In the genomic region with DNA sequence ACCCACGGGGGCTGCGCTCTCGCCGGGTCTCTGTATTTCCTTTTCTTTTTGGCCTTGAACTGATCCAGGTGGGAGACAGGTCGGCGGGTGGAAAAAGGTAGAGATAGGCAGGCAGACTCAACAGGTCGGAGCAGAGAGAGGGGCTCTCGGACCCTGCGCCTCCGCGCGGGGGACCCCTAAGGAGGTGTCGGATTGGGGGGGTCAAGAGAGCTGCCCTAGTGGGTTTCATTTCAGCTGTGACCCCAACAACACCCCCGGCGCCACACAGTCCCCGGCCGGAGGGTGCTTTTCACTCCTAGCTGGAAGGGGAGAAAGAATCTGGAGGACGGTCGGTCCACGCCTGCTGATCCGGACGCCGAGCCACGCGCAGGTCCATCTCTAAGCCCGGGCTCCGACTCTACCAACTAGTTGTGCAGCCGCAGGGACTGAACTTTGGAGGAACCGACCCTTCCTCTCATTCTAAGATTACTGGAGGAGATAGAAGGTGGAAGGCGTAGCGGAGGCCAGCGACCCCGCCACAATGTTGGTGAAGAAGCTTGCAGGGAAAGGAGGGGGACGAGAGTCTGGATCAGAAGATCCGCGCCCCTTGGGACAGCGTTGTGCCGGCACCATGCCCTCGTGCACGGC, we compare ENCODE assay signal across 7 mouse cellular contexts. TPM values are rescaled to one million over a fixed set of nuclear protein-coding genes. Genes with fewer than 3 reads are reported as not detected.
DNase-seq lines count a peak whose midpoint lies in the region; ATAC-seq and TF ChIP-seq lines count a peak whose summit lies in the region.

No protein-coding gene starts in this region.

- H3K4me2 ChIP-seq in lung, embryonic 14.5 days = peak overlapping the region; percentile 99
- peak overlapping the region; percentile 100 for H3K4me2 ChIP-seq in forebrain, embryonic 14.5 days (ENCODE audit: low read length)
- H3K4me2 ChIP-seq in intestine, postnatal 0 days (replicated peaks; ENCODE audit: low read depth) = peak overlapping the region; percentile 98
- peak overlapping the region; percentile 99 for H3K4me2 ChIP-seq in stomach, postnatal 0 days (replicated peaks; ENCODE audit: low read depth)

- WGBS in lung, embryonic 14.5 days = under 1% methylated on average over 40 of the region's 40 CpGs
- under 1% methylated on average over 40 of the region's 40 CpGs for WGBS in forebrain, embryonic 14.5 days
- WGBS in intestine, postnatal 0 days = 1% methylated on average over 40 of the region's 40 CpGs
- WGBS in stomach, postnatal 0 days = 1% methylated on average over 40 of the region's 40 CpGs

- H3K9ac ChIP-seq in lung, embryonic 14.5 days = peak overlapping the region; percentile 63
- H3K9ac ChIP-seq in forebrain, embryonic 14.5 days (ENCODE audit: low read length) = peak overlapping the region; percentile 65
- 0 out of 2 replicates have a peak overlapping the region, but pooled peaks have one; percentile 41 for H3K9ac ChIP-seq in intestine, postnatal 0 days (ENCODE audit: low read depth, low read length)
- peak overlapping the region; percentile 61 for H3K9ac ChIP-seq in stomach, postnatal 0 days (ENCODE audit: low read length)

- no peak for TF ChIP-seq EP300 in stomach, postnatal 0 days (optimal IDR thresholded peaks at IDR 0.05)

- peaks cover 9% of the 10 kb centered on the region for H3K27me3 ChIP-seq in lung, embryonic 14.5 days (ENCODE audit: insufficient read depth, low read length)
- H3K27me3 ChIP-seq in forebrain, embryonic 14.5 days (replicated peaks; ENCODE audit: control insufficient read depth, insufficient read depth, low read length) = peaks cover 9% of the 10 kb centered on the region; the same call in 1 of the 2 replicates
- peaks cover 4% of the 10 kb centered on the region; the same call in 1 of the 2 replicates for H3K27me3 ChIP-seq in intestine, postnatal 0 days (replicated peaks; ENCODE audit: control insufficient read depth, insufficient read depth, low read length)
- no peaks in the 10 kb centered on the region for H3K27me3 ChIP-seq in stomach, postnatal 0 days (ENCODE audit: control insufficient read depth, insufficient read depth, low read length)

- H3K36me3 ChIP-seq in lung, embryonic 14.5 days (ENCODE audit: insufficient read depth) = no peaks in the 10 kb centered on the region
- no peaks in the 10 kb centered on the region for H3K36me3 ChIP-seq in forebrain, embryonic 14.5 days (ENCODE audit: control insufficient read depth, insufficient read depth, low read length)
- no peaks in the 10 kb centered on the region for H3K36me3 ChIP-seq in intestine, postnatal 0 days (ENCODE audit: control insufficient read depth, insufficient read depth)
- H3K36me3 ChIP-seq in stomach, postnatal 0 days (ENCODE audit: control insufficient read depth, insufficient read depth, low read length) = no peaks in the 10 kb centered on the region

- H3K4me3 ChIP-seq in lung, embryonic 14.5 days (ENCODE audit: low read depth, low read length) = peak overlapping the region; percentile 62
- H3K4me3 ChIP-seq in forebrain, embryonic 14.5 days (ENCODE audit: low read depth, low read length) = peak overlapping the region; percentile 57
- peak overlapping the region; percentile 57 for H3K4me3 ChIP-seq in intestine, postnatal 0 days (ENCODE audit: low read depth, low read length)
- H3K4me3 ChIP-seq in stomach, postnatal 0 days (ENCODE audit: low read depth, low read length) = peak overlapping the region; percentile 56

- H3K9me3 ChIP-seq in lung, embryonic 14.5 days (ENCODE audit: low read depth, low read length) = no peaks in the 10 kb centered on the region
- H3K9me3 ChIP-seq in forebrain, embryonic 14.5 days (replicated peaks; ENCODE audit: control insufficient read depth, low read length) = no peaks in the 10 kb centered on the region
- no peaks in the 10 kb centered on the region for H3K9me3 ChIP-seq in intestine, postnatal 0 days (ENCODE audit: control insufficient read depth)
- H3K9me3 ChIP-seq in stomach, postnatal 0 days (ENCODE audit: control insufficient read depth, low read length) = no peaks in the 10 kb centered on the region

- peak; percentile 21 for ATAC-seq in lung, embryonic 14.5 days (ENCODE audit: insufficient read depth)
- ATAC-seq in common myeloid progenitor, adult 5-6 weeks (replicated peaks; ENCODE audit: low read depth, poor library complexity, severe bottlenecking) = peak; percentile 36
- peak; percentile 36 for ATAC-seq in forebrain, embryonic 14.5 days
- ATAC-seq in intestine, postnatal 0 days = peak; percentile 22; the same call in 1 of the 2 replicates
- 0 out of 2 replicates have a peak, but pooled peaks have one; percentile 10 for ATAC-seq in megakaryocyte, adult 5-6 weeks (ENCODE audit: poor library complexity, severe bottlenecking)
- peak; percentile 25; the same call in 1 of the 2 replicates for ATAC-seq in stomach, postnatal 0 days (ENCODE audit: low FRiP score, low TSS enrichment)

- TF ChIP-seq CTCF in lung, embryonic 14.5 days (IDR thresholded peaks at IDR 0.05; ENCODE audit: low read depth) = no peak
- TF ChIP-seq CTCF in intestine, postnatal 0 days (IDR thresholded peaks at IDR 0.05; ENCODE audit: low read depth) = no peak
- TF ChIP-seq CTCF in stomach, postnatal 0 days (IDR thresholded peaks at IDR 0.05; ENCODE audit: low read depth) = no peak

- peak; percentile 46 for DNase-seq in lung, embryonic 14.5 days
- no peak for DNase-seq in lung, postnatal 36 days
- DNase-seq in forebrain, embryonic 14.5 days (ENCODE audit: low spot score) = no peak
- DNase-seq in stomach, postnatal 0 days (ENCODE audit: low spot score) = peak; percentile 19

- no peaks in the 10 kb centered on the region for H3K4me1 ChIP-seq in lung, embryonic 14.5 days (ENCODE audit: insufficient read depth)
- H3K4me1 ChIP-seq in forebrain, embryonic 14.5 days (ENCODE audit: control insufficient read depth, insufficient read depth, low read length) = no peaks in the 10 kb centered on the region; the same call in 1 of the 2 replicates
- H3K4me1 ChIP-seq in intestine, postnatal 0 days (replicated peaks; ENCODE audit: control insufficient read depth, insufficient read depth, low read length) = no peaks in the 10 kb centered on the region
- H3K4me1 ChIP-seq in stomach, postnatal 0 days (replicated peaks; ENCODE audit: control insufficient read depth, insufficient read depth) = no peaks in the 10 kb centered on the region; the same call in 1 of the 2 replicates

- H3K27ac ChIP-seq in lung, embryonic 14.5 days (ENCODE audit: low read depth) = no peak overlapping the region
- H3K27ac ChIP-seq in forebrain, embryonic 14.5 days (ENCODE audit: low read depth, low read length) = no peak overlapping the region
- no peak overlapping the region for H3K27ac ChIP-seq in intestine, postnatal 0 days (ENCODE audit: low read depth, low read length)
- no peak overlapping the region for H3K27ac ChIP-seq in stomach, postnatal 0 days (replicated peaks)

RNA-seq across cellular contexts. Expression of a gene that starts 49.8 kb away (rescaled TPM):
- polyA plus RNA-seq in lung, embryonic 14.5 days (2014; fragmentation: Nextera tagmentation; extraction: Ambion mirVana) = 15.8 and 17.0 TPM in 2 replicates
- total RNA-seq in common myeloid progenitor, adult 5-6 weeks (2017) = not detected in 2 replicates
- 2.5 and 3.4 TPM in 2 replicates for polyA plus RNA-seq in forebrain, embryonic 14.5 days (2014; fragmentation: Nextera tagmentation; extraction: Ambion mirVana)
- 0.59 and 0.67 TPM in 2 replicates for polyA plus RNA-seq in intestine, postnatal 0 days (2015; fragmentation: Nextera tagmentation; extraction: Ambion mirVana)
- not detected in 2 replicates for total RNA-seq in megakaryocyte, adult 5-6 weeks (2015)
- total RNA-seq in megakaryocyte, adult 5-6 weeks (2017) = 0.15 TPM in 1 of 2 replicates, not detected in the other
- polyA plus RNA-seq in stomach, postnatal 0 days (2015; fragmentation: Nextera tagmentation; extraction: Ambion mirVana) = 1.3 and 1.5 TPM in 2 replicates

Comparison
In these comparisons a context has a peak if more than half of its experiments do, and no peak if none do; other contexts are left out.
1. DNase-seq: peak in lung, embryonic 14.5 days (single experiment) and stomach, postnatal 0 days (single experiment); none in lung, postnatal 36 days (single experiment) and forebrain, embryonic 14.5 days (single experiment).
2. Peak in every context shown above with its lines, with median percentiles within 50 percentile points of each other: ATAC-seq, H3K4me2 ChIP-seq, H3K4me3 ChIP-seq and H3K9ac ChIP-seq.